9 mouse cellular contexts compared by ENCODE assay signal in the genomic region with DNA sequence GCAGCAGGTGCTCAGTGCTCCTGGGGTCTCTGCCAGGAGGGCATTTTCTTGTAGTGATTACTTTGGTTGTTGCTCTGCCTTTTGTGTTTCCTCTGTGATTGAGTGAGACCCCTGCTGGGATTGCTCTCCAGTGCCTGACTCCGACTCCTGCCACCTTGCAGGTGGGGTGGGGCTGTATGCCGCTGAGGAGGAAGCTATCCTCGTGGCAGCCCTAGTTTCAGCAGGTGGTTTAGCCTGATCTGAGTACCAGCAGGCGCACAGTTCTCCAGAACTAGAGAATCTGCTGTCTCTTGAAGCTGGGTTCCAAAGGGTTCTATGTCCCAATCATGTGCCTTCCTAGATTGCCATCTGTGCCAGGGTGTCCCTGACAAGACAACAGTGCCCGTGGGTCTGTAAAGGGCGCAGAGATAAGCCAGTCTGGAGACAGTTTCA. TPM values are rescaled to one million over a fixed set of nuclear protein-coding genes. Genes with fewer than 3 reads are reported as not detected.
DNase-seq lines count a peak whose midpoint lies in the region; ATAC-seq lines count a peak whose summit lies in the region.
"Had no signal": no experiment of that assay in that cellular context is flagged by ENCODE, and none has a peak within 500 bp of the region (broad histone marks: within the 10 kb centered on the region; RNA-seq: fewer than 3 reads in every experiment).

No protein-coding gene starts in this region.

- peak overlapping the region; percentile 16; the same call in 1 of the 2 replicates for H3K4me3 ChIP-seq in heart, embryonic 10.5 days
- H3K4me3 ChIP-seq in midbrain, embryonic 14.5 days (replicated peaks; ENCODE audit: low read depth, low read length), result no peak overlapping the region

- DNase-seq in heart, embryonic 10.5 days (ENCODE audit: low spot score), result no peak
- no peak for DNase-seq in heart, postnatal 4 days
- peak; percentile 42 for DNase-seq in R1 (ENCODE audit: low read depth, low spot score)
- peak; percentile 12 for DNase-seq in midbrain, embryonic 14.5 days
- no peak for DNase-seq in layer of hippocampus, postnatal 14 days (ENCODE audit: low spot score in 2 of 2)
- no peak for DNase-seq in yolk sac, embryonic 10.5 days (ENCODE audit: low spot score)
- no peak for DNase-seq in kidney, postnatal 4 days

- H3K9me3 ChIP-seq in heart, embryonic 10.5 days, result no peaks in the 10 kb centered on the region
- H3K9me3 ChIP-seq in midbrain, embryonic 14.5 days (ENCODE audit: control insufficient read depth, low read length), result no peaks in the 10 kb centered on the region

- peak overlapping the region; percentile 42; the same call in 1 of the 2 replicates for H3K27ac ChIP-seq in heart, embryonic 10.5 days
- H3K27ac ChIP-seq in midbrain, embryonic 14.5 days (replicated peaks; ENCODE audit: low read depth, low read length), result peak overlapping the region; percentile 67

- no peaks in the 10 kb centered on the region for H3K36me3 ChIP-seq in heart, embryonic 10.5 days
- H3K36me3 ChIP-seq in midbrain, embryonic 14.5 days (ENCODE audit: control insufficient read depth, insufficient read depth, low read length), result no peaks in the 10 kb centered on the region

- 50% methylated on average over 6 of the region's 6 CpGs for WGBS in heart, embryonic 10.5 days
- 38% methylated on average over 6 of the region's 6 CpGs for whole genome bisulfite sequencing in midbrain, embryonic 14.5 days

- no peak overlapping the region for H3K9ac ChIP-seq in midbrain, embryonic 14.5 days (replicated peaks; ENCODE audit: low read length)

- ATAC-seq in granulocyte monocyte progenitor cell, adult 5-6 weeks (replicated peaks; ENCODE audit: poor library complexity, severe bottlenecking), result 0 out of 2 replicates have a peak, but pooled peaks have one; percentile 2
- no peak for ATAC-seq in midbrain, embryonic 14.5 days (ENCODE audit: low FRiP score, low TSS enrichment)

- H3K4me2 ChIP-seq in midbrain, embryonic 14.5 days (ENCODE audit: low read length), result no peak overlapping the region

- H3K4me1 ChIP-seq in heart, embryonic 10.5 days, result peaks cover 87% of the 10 kb centered on the region
- peaks cover 54% of the 10 kb centered on the region for H3K4me1 ChIP-seq in midbrain, embryonic 14.5 days (ENCODE audit: control insufficient read depth, insufficient read depth, low read length)

- H3K27me3 ChIP-seq in heart, embryonic 10.5 days (ENCODE audit: insufficient read depth, poor library complexity, severe bottlenecking), result no peaks in the 10 kb centered on the region
- H3K27me3 ChIP-seq in midbrain, embryonic 14.5 days (ENCODE audit: control insufficient read depth, insufficient read depth, low read length), result no peaks in the 10 kb centered on the region
- H3K27me3 ChIP-seq: Patski had no signal

RNA-seq across cellular contexts. Expression of gene Ptpn1, which starts 9.9 kb away (rescaled TPM):
- 45.3 and 58.3 TPM in 2 replicates for polyA plus RNA-seq in heart, embryonic 10.5 days (2016; fragmentation: Nextera tagmentation; extraction: Ambion mirVana)
- 10 to 100 TPM; 37.7 to 38.1 TPM for total RNA-seq in heart, postnatal 4 days (2021)
- total RNA-seq in granulocyte monocyte progenitor cell, adult 5-6 weeks (2014; fragmentation: Nextera tagmentation), result 20.9 and 31.6 TPM in 2 replicates
- total RNA-seq in granulocyte monocyte progenitor cell, adult 5-6 weeks (2017), result 28.7 and 37.3 TPM in 2 replicates
- 53.1 and 81.9 TPM in 2 replicates for polyA plus RNA-seq in midbrain, embryonic 14.5 days (2014; fragmentation: Nextera tagmentation; extraction: Ambion mirVana)
- 10 to 100 TPM; 65.4 to 67.7 TPM for total RNA-seq in layer of hippocampus, postnatal 14 days (2021)

Comparison
In these comparisons a context has a peak if more than half of its experiments do, and no peak if none do; other contexts are left out.
1. DNase-seq: peak in R1 (single experiment) and midbrain, embryonic 14.5 days (single experiment); none in heart, embryonic 10.5 days (single experiment), heart, postnatal 4 days (single experiment), layer of hippocampus, postnatal 14 days (0 of 2), yolk sac, embryonic 10.5 days (single experiment) and kidney, postnatal 4 days (0 of 2).